Mouse (Mus musculus): ENCODE data around the gene Noct.

DNA sequence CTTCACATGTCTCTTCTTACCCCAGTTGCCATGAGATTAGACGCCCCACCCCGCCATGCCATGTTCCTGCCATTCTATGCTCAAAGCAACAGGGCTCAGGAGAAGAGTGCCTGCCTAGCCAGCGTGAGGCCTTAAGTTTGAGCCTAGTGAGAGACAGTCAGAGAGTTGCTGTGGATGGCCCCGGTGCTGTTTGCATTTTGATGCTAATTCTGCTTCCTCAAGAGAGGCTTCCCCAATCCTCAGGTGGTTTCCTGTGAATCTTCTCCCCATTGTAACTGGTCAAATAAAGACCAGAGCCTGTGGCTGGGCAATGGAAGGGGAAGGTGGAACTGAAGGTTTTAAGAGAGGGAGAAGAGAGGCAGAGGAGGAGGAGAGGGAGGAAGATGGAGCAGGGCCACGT, 15.6 kb upstream of the Noct start:
- TF ChIP-seq CTCF (IDR thresholded peaks at IDR 0.05; ENCODE audit: control insufficient read depth, insufficient read depth, low read length): no peak
- no peak for TF ChIP-seq POLR2A (IDR thresholded peaks at IDR 0.05; ENCODE audit: borderline replicate concordance, control insufficient read depth, low read depth, low read length)

Data from bone marrow, adult 2 months (tissue).